Mouse (Mus musculus) T-helper 1 cell (primary cell): ENCODE measurements around the gene Fli1.

Source experiments
- in situ Hi-C: fragments of 300-600 bp; cut with MboI, MseI; formaldehyde crosslinking; loops from one replicate; pipeline ENCODE4 v1.15.1; 2025; ENCODE audit warnings: high pct_unique_total_duplicates

The Fli1 gene

GRCm38 (mm10) chr9:32527329-32527728 is 15.3 kb downstream of the Fli1 start:
- in situ Hi-C loops, result no loop called here

- in situ Hi-C loops, result no loop called here
Measured at GRCm38 (mm10) chr9:32525787-32526186, 16.9 kb downstream of the Fli1 start.

DNA sequence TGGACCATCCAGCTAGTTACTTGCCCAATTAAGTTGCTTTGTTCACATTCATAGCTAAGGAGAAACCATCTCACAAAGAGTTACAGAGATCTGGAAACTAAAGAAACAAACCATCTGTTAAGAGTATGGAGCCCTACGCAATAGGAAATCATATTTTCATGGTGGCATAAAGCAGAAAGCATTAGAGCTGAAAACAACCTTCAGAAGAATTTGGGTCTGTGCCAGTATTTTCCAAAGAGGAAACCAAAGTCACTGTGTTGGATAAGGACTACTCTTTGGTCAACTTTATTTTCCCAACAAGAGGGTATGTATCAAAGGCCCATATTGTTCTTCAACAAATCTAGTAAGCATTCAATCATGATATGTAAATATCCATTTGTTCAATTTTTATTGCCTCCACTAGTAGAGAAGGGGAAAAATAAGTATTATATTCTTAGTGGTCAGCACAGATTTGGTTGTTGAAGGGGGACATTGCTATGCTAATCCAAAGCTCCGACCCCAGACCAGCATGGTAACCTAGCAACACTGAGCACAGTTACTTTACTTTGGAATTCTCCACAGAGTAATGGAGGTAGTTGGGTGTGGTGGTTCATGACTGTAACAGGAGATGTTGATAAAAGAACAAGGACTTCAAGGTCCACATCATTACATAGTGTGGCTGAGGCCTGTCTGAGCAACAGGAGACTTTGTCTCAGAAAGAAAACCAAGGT is 20.0 kb downstream of the Fli1 start:
- in situ Hi-C loops, result no loop called here

GRCm38 (mm10) chr9:32521331-32521730 is 21.3 kb downstream of the Fli1 start:
- in situ Hi-C loops, result no loop called here

GRCm38 (mm10) chr9:32520821-32521220 is 21.8 kb downstream of the Fli1 start:
- in situ Hi-C loops, result no loop called here

- in situ Hi-C loops, result no loop called here
Measured at GRCm38 (mm10) chr9:32519101-32520051, 23.3 kb downstream of the Fli1 start.

DNA sequence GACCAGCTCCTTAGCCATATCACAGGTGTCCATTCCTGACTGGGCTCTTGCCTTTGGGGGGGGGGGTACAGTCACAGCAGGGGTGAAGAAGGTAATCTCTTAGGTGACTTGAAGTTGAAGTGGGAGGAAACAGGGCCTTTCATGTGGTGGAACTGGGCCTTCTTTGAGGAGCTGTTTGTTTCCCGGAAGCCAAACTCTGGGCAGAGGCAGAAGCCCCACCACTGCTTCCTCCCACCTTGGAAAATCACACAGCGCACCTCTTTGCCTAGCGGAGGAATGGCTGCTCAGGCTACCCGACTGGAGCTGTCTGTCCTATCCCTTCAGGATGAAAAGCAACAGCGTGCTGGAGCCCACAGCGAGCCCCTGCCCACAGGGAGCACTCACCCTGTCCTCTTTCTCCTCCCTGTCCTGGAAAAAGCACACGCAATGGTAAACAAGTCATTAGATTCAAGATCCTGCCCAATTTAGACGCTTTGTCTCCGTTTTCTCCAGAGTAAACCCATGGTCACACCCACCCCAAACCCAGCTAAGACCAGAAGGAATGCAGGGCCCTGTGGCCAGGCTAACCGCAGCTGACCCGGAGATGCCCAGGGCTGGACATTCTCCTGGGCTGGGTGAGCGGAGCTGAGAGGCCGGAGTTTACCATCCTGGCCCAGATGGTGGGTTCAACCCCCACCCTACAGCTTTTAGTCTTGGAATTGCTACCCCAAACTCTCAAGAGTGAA is 24.1 kb downstream of the Fli1 start:
- in situ Hi-C loops, result no loop called here

GRCm38 (mm10) chr9:32516691-32517090 is 26.0 kb downstream of the Fli1 start:
- in situ Hi-C loops, result no loop called here

GRCm38 (mm10) chr9:32515894-32516686 is 26.6 kb downstream of the Fli1 start:
- in situ Hi-C loops, result no loop called here

DNA sequence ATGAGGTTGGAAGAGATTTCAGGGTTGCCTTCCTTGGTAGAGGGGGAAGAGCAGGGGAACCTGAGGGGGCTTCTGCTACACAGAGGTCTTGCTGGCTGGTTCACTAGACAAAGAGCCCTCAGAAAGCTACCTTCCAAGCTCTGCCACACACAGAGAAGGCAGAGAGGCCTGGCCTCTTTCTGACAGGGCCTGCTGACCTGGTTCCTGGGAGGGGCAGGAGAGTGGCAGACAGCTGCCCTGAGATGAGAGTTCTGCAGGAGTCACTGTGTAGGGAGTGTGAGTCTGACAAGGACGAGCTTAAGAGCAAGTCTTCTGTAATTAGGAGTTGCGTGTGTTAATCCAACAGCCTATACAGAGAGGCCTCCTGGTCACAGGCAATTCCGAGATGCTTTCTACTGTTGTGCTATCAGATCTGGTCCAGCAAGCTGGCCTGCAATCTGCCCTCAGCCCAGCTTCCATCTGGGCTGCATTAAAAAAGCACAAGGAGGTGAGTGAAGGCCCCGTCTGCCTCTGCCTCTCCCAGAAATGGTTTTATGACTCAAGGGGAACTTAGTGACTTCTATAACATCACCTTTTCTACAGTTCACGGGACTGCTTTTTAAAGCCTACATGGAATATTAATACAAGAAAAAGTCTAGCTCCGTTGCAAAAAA is 28.1 kb downstream of the Fli1 start:
- in situ Hi-C loops, result no loop called here

DNA sequence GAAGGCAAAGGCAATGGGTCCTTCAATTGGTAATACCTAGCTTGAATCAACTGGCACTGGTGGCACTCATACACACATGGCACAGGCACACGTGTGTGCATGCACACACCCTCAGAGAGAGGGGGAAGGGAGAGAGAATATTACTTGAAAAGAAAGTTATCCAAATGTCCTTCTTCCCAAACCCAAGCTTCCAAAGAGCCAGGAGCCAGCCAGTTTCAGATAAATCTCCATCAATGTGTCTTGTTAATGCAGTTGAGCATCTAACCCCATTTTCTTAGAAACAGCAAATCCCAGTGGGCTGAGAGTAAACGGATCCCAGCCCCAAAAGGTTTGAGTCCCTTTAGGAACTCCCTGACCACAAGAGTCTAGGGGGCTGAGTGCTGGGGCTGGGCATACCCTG is 29.2 kb downstream of the Fli1 start:
- in situ Hi-C loops, result no loop called here

DNA sequence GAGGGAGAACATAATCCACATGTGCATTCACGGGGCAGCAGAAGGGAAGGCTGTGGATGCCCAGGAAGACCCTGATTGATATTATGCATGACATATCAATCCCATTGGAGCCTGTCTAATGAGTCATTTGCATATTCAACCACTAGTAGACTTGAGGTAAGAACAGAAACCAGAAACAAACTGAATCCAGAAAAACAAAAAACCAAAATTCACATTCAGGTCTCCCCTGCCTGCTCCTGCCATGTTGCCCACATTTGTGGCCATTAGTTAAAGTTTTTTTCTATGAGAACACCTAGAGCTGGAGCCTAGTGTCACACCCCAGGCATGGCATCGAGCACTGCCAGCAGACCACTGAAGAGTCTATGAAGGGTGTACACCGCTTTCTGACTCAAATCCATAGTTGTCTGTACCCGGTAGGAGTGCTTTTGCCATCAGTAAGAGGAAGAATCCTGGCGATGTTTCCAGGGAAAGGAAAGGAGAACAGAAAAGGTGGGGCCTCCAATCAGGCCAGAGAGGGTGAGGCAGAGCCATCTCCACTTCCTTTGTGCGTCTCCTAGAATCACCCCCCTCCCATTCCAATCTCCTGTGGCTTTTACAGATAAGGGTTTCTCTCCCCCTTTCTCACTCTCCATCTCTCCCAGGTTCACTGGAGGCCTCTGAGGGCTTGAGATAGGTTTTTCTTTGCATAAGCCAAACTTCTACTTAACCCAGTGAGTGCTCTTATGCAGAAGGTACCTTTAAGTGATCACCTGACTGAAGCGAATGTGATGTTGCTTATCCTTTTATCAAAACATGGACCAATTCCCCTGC is 32.0 kb downstream of the Fli1 start:
- in situ Hi-C loops, result no loop called here

DNA sequence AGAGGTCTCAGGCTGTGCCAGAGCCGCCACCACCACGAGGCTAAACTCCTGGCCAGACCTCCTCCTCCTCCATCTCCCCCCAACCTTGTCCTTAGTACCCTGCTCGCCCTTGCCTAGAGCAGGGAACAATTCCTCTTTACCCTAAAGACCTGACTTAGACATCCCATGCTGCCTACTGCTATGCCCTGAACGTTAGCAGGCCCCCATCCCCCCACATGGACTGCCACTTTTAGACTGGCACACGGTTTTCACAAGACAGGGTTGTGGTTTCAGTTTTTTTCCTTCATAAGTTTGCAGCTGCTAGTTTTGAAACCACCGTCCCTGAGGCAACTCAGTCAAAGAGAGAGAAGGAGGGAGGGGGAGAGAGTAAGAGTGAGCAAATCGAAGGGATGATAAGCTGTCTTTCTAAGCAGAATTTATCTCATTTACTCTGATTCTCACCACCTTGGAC is 32.9 kb downstream of the Fli1 start:
- in situ Hi-C loops, result no loop called here

DNA sequence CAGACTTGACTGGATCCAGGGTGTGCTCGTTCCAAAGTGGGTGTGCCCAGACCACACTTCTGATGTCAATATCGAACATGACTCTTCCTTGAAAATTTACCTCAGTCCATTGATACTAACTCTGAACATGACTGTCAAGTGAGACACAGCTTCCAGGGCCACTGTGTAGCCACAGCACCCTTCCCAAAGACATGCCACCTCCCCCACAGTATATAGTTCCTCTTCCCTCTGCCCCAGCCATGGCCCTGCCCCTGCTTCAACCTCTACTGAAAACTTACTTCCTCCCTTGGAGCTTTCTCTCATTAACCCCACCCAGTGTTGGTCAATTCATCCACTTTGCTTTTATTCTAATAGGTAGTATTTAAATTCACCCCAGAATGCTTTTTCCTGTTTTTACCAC is 34.0 kb downstream of the Fli1 start:
- in situ Hi-C loops, result no loop called here

GRCm38 (mm10) chr9:32508118-32508517 is 34.5 kb downstream of the Fli1 start:
- in situ Hi-C loops, result no loop called here

DNA sequence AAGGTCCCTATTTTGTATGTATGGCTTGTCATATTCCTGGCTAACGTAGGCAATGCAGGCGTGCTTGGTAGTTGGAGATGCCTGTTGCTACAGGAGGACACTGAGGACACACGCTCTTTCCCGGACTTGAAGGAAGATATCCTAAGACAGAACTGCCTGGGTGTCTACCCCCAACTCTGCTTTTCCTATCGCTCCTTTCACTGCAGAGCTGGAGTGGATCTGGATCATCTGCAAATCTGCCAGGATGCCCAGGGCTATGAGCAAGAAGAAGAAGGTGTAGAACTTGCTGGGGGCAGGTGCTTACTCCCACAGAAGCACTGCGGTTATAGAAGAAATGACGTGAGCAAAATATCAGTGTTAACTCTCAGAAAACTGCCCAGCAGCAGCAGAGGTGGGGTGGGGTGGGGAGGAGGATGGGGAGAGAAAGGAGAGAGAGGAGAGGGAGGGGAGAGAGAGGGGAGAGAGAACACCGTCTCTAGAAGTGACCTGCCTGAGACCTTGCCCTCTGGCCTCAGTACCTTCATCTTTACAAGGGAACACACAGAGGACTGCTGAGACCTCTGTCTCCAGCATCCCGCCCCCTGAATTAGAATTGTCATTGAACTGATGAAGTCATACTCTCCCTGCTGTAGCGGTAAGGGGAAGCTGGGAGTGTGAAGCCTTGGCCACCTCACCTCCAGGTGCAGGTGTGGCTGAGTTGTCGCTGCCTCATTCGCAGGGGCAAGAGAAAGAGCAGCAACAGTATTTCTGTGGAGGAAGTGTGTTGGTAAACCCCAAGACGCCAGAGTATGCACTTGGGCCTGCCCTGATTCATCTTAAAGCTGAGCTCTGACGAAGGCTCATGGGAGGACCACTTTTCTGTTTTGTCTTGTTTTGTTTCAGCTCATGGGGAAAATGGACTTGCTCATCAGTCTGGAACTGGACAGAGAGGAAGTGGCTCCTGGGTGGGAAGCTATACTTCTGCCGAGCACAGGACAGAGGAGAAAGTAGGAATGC is 35.5 kb downstream of the Fli1 start:
- in situ Hi-C loops, result no loop called here

DNA sequence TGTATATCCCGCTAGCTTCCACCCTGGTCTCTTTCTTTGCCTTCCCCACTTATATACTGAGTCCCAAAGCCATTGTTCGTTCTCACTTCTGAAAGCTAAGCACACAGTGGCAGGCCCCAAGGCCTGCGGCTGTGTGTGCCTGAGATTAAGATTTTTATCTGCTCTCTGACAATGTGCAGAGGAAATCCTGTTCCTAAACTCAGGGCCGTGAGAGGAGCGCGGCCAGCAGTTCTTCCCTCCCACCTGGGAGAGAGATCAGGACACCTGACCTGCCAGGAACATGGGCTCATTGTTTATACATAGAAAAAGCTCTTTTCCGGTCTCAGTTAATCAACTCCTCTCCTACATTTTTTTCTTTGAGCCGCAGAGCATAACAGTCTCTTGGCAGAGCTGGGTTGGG is 36.5 kb downstream of the Fli1 start:
- in situ Hi-C loops, result no loop called here

DNA sequence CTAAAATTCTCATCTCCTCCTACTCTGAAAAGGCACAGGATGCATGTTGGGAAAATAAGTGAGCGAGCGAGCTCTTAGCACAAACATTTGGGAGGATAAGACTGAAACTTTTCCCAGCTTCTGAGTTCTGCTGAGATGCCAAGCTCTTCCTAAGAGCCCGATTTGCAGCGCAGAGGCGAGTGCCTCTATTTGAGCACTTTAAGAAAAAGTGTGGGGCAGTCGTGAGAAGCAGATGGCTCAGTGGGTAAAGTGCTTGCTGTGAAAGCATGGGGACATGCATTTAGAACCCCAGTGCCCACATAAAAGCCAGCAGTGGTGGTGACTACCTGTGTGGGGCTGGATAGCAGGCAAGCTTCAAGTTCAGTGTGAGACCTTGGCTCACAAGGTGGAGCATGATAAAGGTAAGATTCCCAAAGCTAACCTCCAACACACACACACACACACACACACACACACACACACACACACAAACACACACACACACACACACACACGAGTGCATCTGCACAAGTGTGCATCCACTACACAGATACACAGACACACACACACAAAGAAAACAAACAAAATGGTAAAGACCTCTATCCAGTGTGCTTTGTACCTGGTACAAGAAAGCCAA is 37.1 kb downstream of the Fli1 start:
- in situ Hi-C loops, result no loop called here
